Mouse (Mus musculus) liver, embryonic 11.5 days (tissue): ENCODE measurements around the gene Pigc. TPM values are rescaled to one million over a fixed set of nuclear protein-coding genes. Genes with fewer than 3 reads are reported as not detected.

ENCODE experiments used
- ATAC-seq: fragments of 200-750 bp; cut with Nextera tagmentation; replicated peaks from 2 replicates; pipeline ENCODE4 v1.8.0; 2017; ENCODE audit warnings: moderate number of reproducible peaks, mild to moderate bottlenecking, moderate TSS enrichment, moderate library complexity; ENCODE audit not compliant: low FRiP score
- DNase-seq: peaks from one replicate; pipeline ENCODE4 v3.0.0-alpha.2; 2017; ENCODE audit warnings: low spot score
- H3K27ac ChIP-seq: fragments of 300-500 bp; sonication (generic); 2 replicates; pipeline ENCODE4 v1.5.1; 2014; ENCODE audit warnings: mild to moderate bottlenecking, low read depth, low read length, control low read depth
- H3K27me3 ChIP-seq: fragments of 300-500 bp; sonication (generic); replicated peaks from 2 replicates; pipeline ENCODE4 v1.6.1; 2014; ENCODE audit warnings: low read length, mixed read lengths; ENCODE audit not compliant: control insufficient read depth, insufficient read depth
- H3K36me3 ChIP-seq: fragments of 300-500 bp; sonication (generic); 2 replicates; pipeline ENCODE4 v1.6.1; 2014; ENCODE audit warnings: mild to moderate bottlenecking, low read length, moderate library complexity, mixed read lengths; ENCODE audit not compliant: control insufficient read depth, insufficient read depth
- H3K4me1 ChIP-seq: fragments of 300-500 bp; sonication (generic); replicated peaks from 2 replicates; pipeline ENCODE4 v1.6.1; 2014; ENCODE audit warnings: low read length, mixed read lengths; ENCODE audit not compliant: control insufficient read depth, insufficient read depth
- H3K4me2 ChIP-seq: fragments of 300-500 bp; sonication (generic); 2 replicates; pipeline ENCODE4 v1.6.1; 2014; ENCODE audit warnings: mild to moderate bottlenecking, control low read depth, moderate library complexity
- H3K4me3 ChIP-seq: fragments of 300-500 bp; sonication (generic); 2 replicates; pipeline ENCODE4 v1.5.1; 2014; ENCODE audit warnings: low read depth, low read length, control low read depth
- H3K9ac ChIP-seq: fragments of 300-500 bp; sonication (generic); 2 replicates; pipeline ENCODE4 v1.6.1; 2014; ENCODE audit warnings: low read depth, low read length, control low read depth
- H3K9me3 ChIP-seq: fragments of 300-500 bp; sonication (generic); 2 replicates; pipeline ENCODE4 v1.6.1; 2016; ENCODE audit warnings: low read length, inconsistent platforms, mixed read lengths; ENCODE audit not compliant: control insufficient read depth
- WGBS: fragments of 180-500 bp; shearing (Covaris S2); extraction: QIAGEN DNeasy Blood & Tissue Kit; methylation state at CpG from one replicate; pipeline ENCODE4 v1.1.7; 2014; 5-methylcytosine and 5-hydroxymethylcytosine counted together
- polyA plus RNA-seq: library from polyadenylated mRNA; unstranded; fragments of >200 nt; fragmentation: Nextera tagmentation; extraction: Ambion mirVana; gene quantifications from 2 replicates; pipeline ENCODE4 v1.2.1, GENCODE M21; 2014

The Pigc gene
- polyA plus RNA-seq, 1 experiment from 2014 or later: 25.0 TPM

GRCm38 (mm10) chr1:161931817-161932216 is 37.2 kb upstream of the Pigc start:
- no peaks in the 10 kb centered on the region for H3K4me1 ChIP-seq
- H3K27me3 ChIP-seq: no peaks in the 10 kb centered on the region; the same call in 1 of the 2 replicates
- H3K9me3 ChIP-seq: no peaks in the 10 kb centered on the region
- WGBS: 91% methylated on average over 10 of the region's 10 CpGs
- DNase-seq (no peak), ATAC-seq (no peak)
- H3K27ac ChIP-seq: no peak overlapping the region
- no peak overlapping the region for H3K4me2 ChIP-seq
- no peak overlapping the region for H3K9ac ChIP-seq
- H3K36me3 ChIP-seq: no peaks in the 10 kb centered on the region
- no peak overlapping the region for H3K4me3 ChIP-seq

- Histone ChIP-seq H3K27me3 (no peaks in the 10 kb centered on the region; the same call in 1 of the 2 replicates), H3K4me2 (no peak overlapping the region), H3K4me3 (no peak overlapping the region), H3K27ac (no peak overlapping the region), H3K9me3 (no peaks in the 10 kb centered on the region), H3K36me3 (no peaks in the 10 kb centered on the region), H3K9ac (no peak overlapping the region), H3K4me1 (no peaks in the 10 kb centered on the region)
- ATAC-seq (no peak), DNase-seq (no peak)
- 83% methylated on average over 4 of the region's 4 CpGs for WGBS
Measured at GRCm38 (mm10) chr1:161932286-161932685, 36.7 kb upstream of the Pigc start.

GRCm38 (mm10) chr1:161942082-161942481 is 26.9 kb upstream of the Pigc start:
- ATAC-seq (no peak), DNase-seq (no peak)
- Histone ChIP-seq H3K27me3 (no peaks in the 10 kb centered on the region), H3K27ac (no peak overlapping the region), H3K4me3 (no peak overlapping the region), H3K9ac (no peak overlapping the region), H3K9me3 (no peaks in the 10 kb centered on the region), H3K36me3 (no peaks in the 10 kb centered on the region), H3K4me2 (no peak overlapping the region), H3K4me1 (no peaks in the 10 kb centered on the region)
- 80% methylated on average over 2 of the region's 2 CpGs for WGBS

GRCm38 (mm10) chr1:161951009-161951779 is 17.8 kb upstream of the Pigc start:
- H3K36me3 ChIP-seq: no peaks in the 10 kb centered on the region
- no peaks in the 10 kb centered on the region for H3K27me3 ChIP-seq
- H3K9ac ChIP-seq: no peak overlapping the region
- no peaks in the 10 kb centered on the region for H3K4me1 ChIP-seq
- 73% methylated on average over 5 of the region's 5 CpGs for WGBS
- no peak overlapping the region for H3K4me3 ChIP-seq
- no peaks in the 10 kb centered on the region for H3K9me3 ChIP-seq
- ATAC-seq (no peak), DNase-seq (no peak)
- H3K27ac ChIP-seq: no peak overlapping the region
- no peak overlapping the region for H3K4me2 ChIP-seq

DNA sequence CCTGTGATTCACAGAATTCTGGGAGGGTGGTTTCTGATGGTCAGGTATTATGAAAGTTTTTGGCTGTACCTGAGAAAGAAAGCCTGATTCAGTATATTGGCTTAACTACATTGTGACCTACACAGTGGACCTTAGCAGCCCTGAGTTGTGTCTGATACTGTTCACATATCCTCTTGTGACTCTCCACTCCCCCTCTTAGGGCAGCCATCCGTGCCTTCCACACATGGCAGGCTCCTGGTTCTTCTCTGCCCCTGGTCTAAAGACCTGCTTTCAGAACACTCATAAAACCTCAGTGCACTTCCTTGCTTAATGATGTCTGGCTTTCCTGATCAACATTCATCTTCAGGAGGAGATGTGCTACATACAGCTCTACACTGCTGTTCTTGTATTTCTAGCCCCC is 16.4 kb upstream of the Pigc start:
- ATAC-seq (no peak), DNase-seq (no peak)
- Histone ChIP-seq H3K4me1 (no peaks in the 10 kb centered on the region), H3K27me3 (no peaks in the 10 kb centered on the region), H3K27ac (no peak overlapping the region), H3K4me3 (no peak overlapping the region), H3K4me2 (no peak overlapping the region), H3K36me3 (no peaks in the 10 kb centered on the region), H3K9ac (no peak overlapping the region), H3K9me3 (no peaks in the 10 kb centered on the region)
- WGBS: 48% methylated on average over 1 of the region's 1 CpGs

DNA sequence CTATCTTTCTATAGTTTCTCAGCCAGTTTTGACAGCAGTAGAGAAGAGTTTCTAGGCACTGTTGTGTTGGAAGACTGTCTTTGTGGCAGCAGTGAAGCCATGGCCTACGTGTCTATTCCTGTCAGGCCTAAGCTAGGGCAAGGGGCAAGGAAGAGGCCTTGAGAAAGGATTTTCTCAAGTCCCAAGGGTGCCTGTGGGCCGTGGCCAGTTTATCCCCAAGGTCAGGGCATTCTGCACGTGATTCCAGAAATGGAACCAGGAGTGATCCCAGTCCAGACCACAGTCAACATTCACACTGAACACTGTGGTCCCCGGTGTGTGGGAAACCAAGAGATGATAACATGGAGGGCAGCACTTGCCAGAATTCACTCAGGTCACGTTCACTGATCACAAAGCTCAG is 13.1 kb upstream of the Pigc start:
- ATAC-seq (no peak), DNase-seq (no peak)
- H3K4me2 ChIP-seq: no peak overlapping the region
- H3K27me3 ChIP-seq: no peaks in the 10 kb centered on the region
- H3K9ac ChIP-seq: no peak overlapping the region
- H3K4me1 ChIP-seq: no peaks in the 10 kb centered on the region
- no peaks in the 10 kb centered on the region for H3K9me3 ChIP-seq
- H3K27ac ChIP-seq: no peak overlapping the region
- WGBS: 64% methylated on average over 5 of the region's 5 CpGs
- H3K36me3 ChIP-seq: no peaks in the 10 kb centered on the region
- H3K4me3 ChIP-seq: no peak overlapping the region

- no peaks in the 10 kb centered on the region for H3K36me3 ChIP-seq
- no peak overlapping the region for H3K27ac ChIP-seq
- no peak for DNase-seq
- H3K9me3 ChIP-seq: no peaks in the 10 kb centered on the region
- H3K27me3 ChIP-seq: no peaks in the 10 kb centered on the region
- WGBS: 74% methylated on average over 19 of the region's 19 CpGs
- H3K4me1 ChIP-seq: no peaks in the 10 kb centered on the region
- ATAC-seq: no peak
- H3K4me2 ChIP-seq: no peak overlapping the region
- no peak overlapping the region for H3K9ac ChIP-seq
- H3K4me3 ChIP-seq: no peak overlapping the region
Measured at GRCm38 (mm10) chr1:161957964-161958950, 10.7 kb upstream of the Pigc start.

DNA sequence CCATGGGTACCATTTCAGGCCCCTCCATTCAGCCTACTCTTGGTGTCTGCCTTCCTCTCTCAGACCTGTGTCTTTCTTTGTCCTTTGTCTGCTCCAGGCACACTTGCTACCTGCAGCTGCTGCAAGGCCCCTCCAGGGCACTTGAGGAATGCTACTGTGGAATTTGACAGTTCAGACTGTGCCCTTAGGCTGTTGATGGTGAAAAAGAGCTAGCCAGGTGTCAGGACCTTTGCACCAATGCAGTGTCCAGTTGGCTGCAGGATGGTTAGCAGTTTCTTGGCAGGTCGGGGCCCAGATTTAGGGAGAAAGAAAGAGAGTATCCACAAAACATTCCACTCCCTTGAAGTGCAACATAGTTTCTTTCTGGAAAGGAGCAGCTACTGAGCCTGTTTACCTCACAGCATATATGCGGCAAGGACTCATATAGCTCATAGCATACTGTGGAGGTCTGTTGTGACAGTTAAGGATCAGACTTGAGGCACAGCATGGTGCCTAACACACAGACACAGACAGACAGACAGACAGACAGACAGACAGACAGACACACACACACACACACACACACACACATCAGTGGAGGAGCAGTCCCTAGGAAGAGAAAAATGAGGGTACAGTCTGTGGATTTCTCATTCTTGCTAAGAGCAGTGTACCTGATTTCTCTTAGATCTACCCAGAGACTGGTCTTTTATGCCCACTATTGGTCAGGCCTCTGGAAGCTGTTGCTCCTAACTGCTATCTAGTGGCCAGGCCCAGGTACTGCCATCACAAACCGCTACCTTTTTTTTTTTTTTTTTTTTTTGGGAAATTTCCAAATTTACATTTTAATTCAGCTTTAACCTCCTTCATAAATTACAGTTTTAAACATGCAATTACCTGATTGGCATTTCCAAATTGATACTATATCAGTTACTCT is 6.3 kb upstream of the Pigc start:
- DNase-seq (no peak), ATAC-seq (0 out of 2 replicates have a peak, but pooled peaks have one; percentile 32)
- H3K9ac ChIP-seq: no peak overlapping the region
- no peaks in the 10 kb centered on the region for H3K4me1 ChIP-seq
- no peak overlapping the region for H3K4me2 ChIP-seq
- H3K27me3 ChIP-seq: no peaks in the 10 kb centered on the region
- H3K27ac ChIP-seq: no peak overlapping the region
- no peaks in the 10 kb centered on the region for H3K9me3 ChIP-seq
- H3K36me3 ChIP-seq: no peaks in the 10 kb centered on the region
- 52% methylated on average over 3 of the region's 3 CpGs for WGBS
- no peak overlapping the region for H3K4me3 ChIP-seq
